Mouse (Mus musculus): ENCODE results near the gene Dph1.

DNA sequence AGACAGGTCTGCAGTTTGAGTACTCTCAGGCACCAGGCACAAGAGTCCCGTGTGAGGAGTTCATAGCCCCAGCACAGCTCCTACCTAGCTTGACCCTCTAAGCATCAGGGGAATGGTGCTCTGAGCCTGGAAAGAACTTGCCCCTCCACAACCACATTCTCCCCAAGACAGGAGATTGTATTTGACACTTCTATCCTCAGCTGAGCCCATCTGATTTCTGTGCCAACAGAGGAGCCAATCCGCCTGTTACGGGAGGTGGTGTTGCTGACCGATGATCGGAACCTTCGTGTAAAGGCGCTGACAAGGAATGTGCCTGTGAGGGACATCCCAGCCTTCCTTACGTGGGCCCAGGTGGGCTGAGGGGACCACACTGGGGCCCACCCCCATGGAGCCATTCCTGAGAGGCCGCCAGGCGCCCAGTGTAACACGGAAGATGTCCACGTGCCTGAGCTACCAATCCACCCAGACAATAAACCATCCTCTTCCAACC lies 28.4 kb downstream of the Dph1 start:
- TF ChIP-seq EP300 (IDR thresholded peaks at IDR 0.05; ENCODE audit: low read depth) (no peak), CTCF (IDR thresholded peaks at IDR 0.05; ENCODE audit: low read depth) (no peak)

Data from heart, postnatal 0 days (tissue).